Mouse (Mus musculus): ENCODE measurements around the gene Bmp2.

The Bmp2 gene

GRCm38 (mm10) chr2:133565995-133566710 is 14.2 kb downstream of the Bmp2 start:
- no peak for DNase-seq (ENCODE audit: low spot score)

GRCm38 (mm10) chr2:133591562-133592255 is 39.8 kb downstream of the Bmp2 start:
- no peak for DNase-seq (ENCODE audit: low spot score)
